Mouse (Mus musculus): ENCODE data around the gene Polr3c. TPM values are rescaled to one million over a fixed set of nuclear protein-coding genes. Genes with fewer than 3 reads are reported as not detected.
"Not testable (repeated sequence)": the region's sequence is repeated elsewhere in the genome, so short reads cannot be mapped to it uniquely, and the experiment has no call there.

Polr3c gene
- total RNA-seq, 2 experiments from 2014 or later: 18.0 to 20.6 TPM

- DNase-seq: no peak
Observed at GRCm38 (mm10) chr3:96675690-96676089, 51.7 kb downstream of the Polr3c start.

GRCm38 (mm10) chr3:96675171-96675570 lies 52.3 kb downstream of the Polr3c start:
- no peak for DNase-seq

DNA sequence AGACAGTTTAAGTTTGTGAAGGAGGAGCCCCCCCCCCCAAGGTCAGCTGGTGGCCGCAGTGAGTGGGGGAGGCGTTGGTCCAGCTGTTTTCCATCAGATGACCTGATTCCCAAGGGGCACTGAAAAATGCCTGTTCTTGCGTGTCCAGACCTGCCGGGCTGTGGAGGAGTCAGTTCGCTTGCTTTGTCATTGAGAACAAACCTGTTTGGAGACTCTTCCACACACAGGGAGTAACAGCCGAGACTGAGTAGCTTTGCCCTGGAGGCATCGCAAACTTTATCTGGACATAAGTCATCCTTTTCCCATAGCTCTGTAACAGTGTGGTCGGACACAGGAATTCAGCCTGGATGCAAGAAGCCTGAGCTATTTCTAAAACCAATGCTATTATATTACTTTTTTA lies 53.0 kb downstream of the Polr3c start:
- no peak for DNase-seq

DNA sequence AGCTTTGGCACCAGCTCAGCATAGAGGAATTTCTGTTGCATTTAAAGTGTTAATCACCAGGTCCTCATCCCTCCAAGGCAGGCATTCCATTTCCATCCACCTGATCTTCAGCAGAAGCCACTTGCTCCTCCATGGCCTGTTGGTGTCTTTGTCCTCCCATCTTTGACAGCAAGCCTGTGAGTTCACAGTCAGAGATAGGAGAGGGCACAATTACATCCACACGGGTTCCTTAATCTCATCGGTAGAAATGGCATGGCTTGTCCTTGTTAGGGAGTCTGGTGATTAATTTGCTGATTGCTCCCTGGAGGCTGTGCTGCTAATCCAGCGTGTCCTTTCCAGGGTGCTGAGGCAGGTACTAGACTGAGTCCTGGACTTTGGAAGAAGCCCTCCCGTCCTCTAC lies 53.9 kb downstream of the Polr3c start:
- DNase-seq: no peak

- DNase-seq: no peak
Observed at GRCm38 (mm10) chr3:96671519-96671918, 55.9 kb downstream of the Polr3c start.

DNA sequence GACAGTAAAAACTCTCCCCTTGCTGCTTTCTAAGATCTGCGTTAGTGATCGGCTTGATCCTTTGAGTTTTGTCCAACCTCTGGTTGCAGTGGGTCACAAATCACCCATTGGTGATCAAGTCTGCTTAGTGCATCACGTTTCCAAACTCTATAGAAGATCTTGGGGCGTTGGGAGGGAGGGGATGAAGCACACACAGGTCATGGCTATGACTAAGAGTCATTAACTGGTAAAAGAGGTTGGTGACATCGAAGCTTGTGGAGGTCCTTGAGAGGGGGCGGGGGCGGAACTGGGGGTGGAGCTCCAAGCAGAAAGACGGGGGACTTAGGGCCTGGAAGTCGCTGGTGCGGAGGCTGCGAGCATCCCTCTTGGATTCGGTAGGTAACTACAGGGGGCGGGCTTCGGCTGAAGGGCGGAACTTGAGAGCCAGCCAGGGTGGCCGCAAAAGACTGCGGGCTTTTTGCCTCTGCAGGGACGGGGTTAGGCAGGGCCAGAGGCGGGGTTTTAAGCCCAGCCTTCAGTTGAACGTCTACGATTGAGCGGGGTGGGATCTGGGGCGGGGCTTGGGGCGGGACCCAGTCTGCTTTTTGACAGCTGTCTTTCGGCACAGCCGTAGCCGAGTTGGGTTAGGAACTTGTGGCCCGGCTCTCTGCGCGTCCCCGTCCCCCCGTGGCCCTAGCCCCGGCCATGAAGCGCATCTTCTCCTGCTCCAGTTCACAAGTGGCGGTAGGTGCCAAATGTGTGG lies 57.5 kb downstream of the Polr3c start, which contains the start of gene Ankrd35:
TSS of gene Ankrd35 (plus strand) at position 405 of the 742 bp plus-strand sequence.
- DNase-seq: peak; percentile 83

- no peak for DNase-seq
Observed at GRCm38 (mm10) chr3:96668424-96669067, 58.9 kb downstream of the Polr3c start.

GRCm38 (mm10) chr3:96667316-96667715 lies 60.1 kb downstream of the Polr3c start:
- no peak for DNase-seq

GRCm38 (mm10) chr3:96666916-96667315 lies 60.5 kb downstream of the Polr3c start:
- DNase-seq: no peak

- DNase-seq: not testable (repeated sequence)
Observed at GRCm38 (mm10) chr3:96665732-96666363, 61.6 kb downstream of the Polr3c start.

- DNase-seq: peak; percentile 75
Observed at GRCm38 (mm10) chr3:96663432-96664239, 63.8 kb downstream of the Polr3c start.

- no peak for DNase-seq
Observed at GRCm38 (mm10) chr3:96662731-96663316, 64.6 kb downstream of the Polr3c start.

Other genes with a start within 250 kb of the Polr3c start
- gene Hfe2, start 202.5 kb downstream of the Polr3c start, total RNA-seq (2021): 100 to 1,000 TPM; 474 to 621 TPM
- gene Txnip, start 169.7 kb downstream of the Polr3c start, total RNA-seq (2021): 100 to 1,000 TPM; 343 to 504 TPM
- gene Gm16253, start 150.6 kb downstream of the Polr3c start, total RNA-seq (2021): 1 to 10 TPM; 1.1 TPM
- 10 to 100 TPM; 34.0 to 38.1 TPM for gene Polr3gl, start 133.4 kb downstream of the Polr3c start, total RNA-seq (2021)
- 1 to 10 TPM in 1 of 2 experiments, under 1 TPM in 1; 0.95 to 1.1 TPM for gene Ankrd34a, start 131.0 kb downstream of the Polr3c start, total RNA-seq (2021)
- 1 to 10 TPM; 6.7 to 7.0 TPM for gene Lix1l, start 126.5 kb downstream of the Polr3c start, total RNA-seq (2021)
- 10 to 100 TPM; 22.9 to 24.1 TPM for gene Rbm8a, start 97.7 kb downstream of the Polr3c start, total RNA-seq (2021)
- 10 to 100 TPM; 20.4 to 22.1 TPM for gene Pex11b, start 92.3 kb downstream of the Polr3c start, total RNA-seq (2021)
- gene Gm42957, start 92.2 kb downstream of the Polr3c start, total RNA-seq (2021): under 1 TPM; 0.10 to 0.13 TPM
- 1 to 10 TPM in 1 of 2 experiments, under 1 TPM in 1; 0.70 to 1.2 TPM for gene Itga10, start 82.0 kb downstream of the Polr3c start, total RNA-seq (2021)
- gene Ankrd35, start 57.5 kb downstream of the Polr3c start, total RNA-seq (2021): under 1 TPM; 0.51 to 0.67 TPM
- 1 to 10 TPM; 6.5 to 6.9 TPM for gene Pias3, start 31.2 kb downstream of the Polr3c start, total RNA-seq (2021)
- gene Nudt17, start 19.1 kb downstream of the Polr3c start, total RNA-seq (2021): under 1 TPM; 0.56 to 0.67 TPM
- gene Rnf115, start within 50 bp of the Polr3c start, total RNA-seq (2021): 100 to 1,000 TPM in 1 of 2 experiments, 10 to 100 TPM in 1; 87.8 to 109 TPM
- gene Pdzk1, start 101.7 kb upstream of the Polr3c start, total RNA-seq (2021): not detected
- not detected for gene Cd160, start 101.7 kb upstream of the Polr3c start, total RNA-seq (2021)
- 1 to 10 TPM; 2.8 to 6.2 TPM for gene Gja5, start 177.1 kb upstream of the Polr3c start, total RNA-seq (2021)
- gene Gpr89, start 177.7 kb upstream of the Polr3c start, total RNA-seq (2021): 10 to 100 TPM; 13.8 to 20.6 TPM
- gene Gja8, start 198.4 kb upstream of the Polr3c start, total RNA-seq (2021): not detected